Mouse (Mus musculus) C2C12 (cell line): ENCODE data around the gene Cys1.

Experiments used
- CTCF ChIP-seq: IDR thresholded peaks from one replicate; pipeline ENCODE4 v1.5.1; 2011; ENCODE audit not compliant: control insufficient read depth, insufficient read depth, insufficient read length
- MAX ChIP-seq: IDR thresholded peaks from one replicate; pipeline ENCODE4 v1.6.1; 2011; ENCODE audit warnings: mild to moderate bottlenecking, control low read depth
- MYOD1 ChIP-seq: IDR thresholded peaks from one replicate; pipeline ENCODE4 v1.6.1; 2011; ENCODE audit warnings: low read depth; ENCODE audit not compliant: control insufficient read depth, insufficient read length

DNA sequence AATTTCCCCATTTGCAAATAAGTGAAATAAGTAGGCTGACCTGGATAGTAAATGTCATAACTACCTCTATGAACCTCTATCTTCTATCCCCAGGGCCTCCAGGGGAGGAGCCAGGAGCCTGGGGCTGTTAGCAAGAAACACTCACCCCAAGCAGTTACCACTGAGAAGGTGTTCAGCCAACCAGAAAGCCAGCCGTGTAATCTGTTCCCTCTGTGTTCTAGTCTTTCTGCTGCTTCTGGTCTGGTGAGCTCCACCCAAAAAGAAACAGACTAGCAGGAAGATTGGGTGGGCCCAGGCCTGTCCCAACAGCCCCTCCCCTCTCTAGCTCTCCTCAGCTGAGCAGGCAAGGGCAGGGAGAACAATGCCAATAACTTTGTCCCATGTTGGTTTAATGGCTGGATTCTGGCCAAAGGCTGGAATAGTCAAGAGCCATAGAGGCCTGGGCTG lies 37.5 kb downstream of the Cys1 start:
- TF ChIP-seq CTCF (no peak), MYOD1 (no peak), MAX (no peak)
